Mouse (Mus musculus) ES-E14 (cell line): ENCODE measurements around the gene Iqgap2.

Source experiments
- HCFC1 ChIP-seq: IDR thresholded peaks from 2 replicates; pipeline ENCODE4 v1.6.1; 2012; ENCODE audit warnings: low read length, inconsistent platforms, borderline replicate concordance; ENCODE audit not compliant: insufficient read depth
- MAFK ChIP-seq: IDR thresholded peaks from 2 replicates; pipeline ENCODE4 v1.6.1; 2014; ENCODE audit warnings: mild to moderate bottlenecking, low read depth, low read length, inconsistent platforms; ENCODE audit not compliant: insufficient read depth
- ZC3H11A ChIP-seq: IDR thresholded peaks from 2 replicates; pipeline ENCODE4 v1.6.1; 2012; ENCODE audit warnings: low read depth, mild to moderate bottlenecking, inconsistent platforms, low read length, borderline replicate concordance
- ZNF384 ChIP-seq: IDR thresholded peaks from 2 replicates; pipeline ENCODE4 v1.6.1; 2012; ENCODE audit warnings: low read depth, low read length, inconsistent platforms

GRCm38 (mm10) chr13:95813643-95814042, 78.1 kb downstream of the Iqgap2 start:
- no peak for TF ChIP-seq ZNF384
- TF ChIP-seq ZC3H11A = no peak
- no peak for TF ChIP-seq MAFK
- no peak for TF ChIP-seq HCFC1
